Mouse (Mus musculus) olfactory bulb, adult 2 months (tissue): ENCODE data around the gene Nhlh1. TPM values are rescaled to one million over a fixed set of nuclear protein-coding genes. Genes with fewer than 3 reads are reported as not detected.

Experiments
- H3K27ac ChIP-seq: fragments of 200-500 bp; 2 replicates; pipeline ENCODE4 v1.5.1; 2012; ENCODE audit warnings: low read depth, low read length; ENCODE audit not compliant: insufficient read depth
- H3K4me1 ChIP-seq: fragments of 200-500 bp; 2 replicates; pipeline ENCODE4 v1.6.1; 2012; ENCODE audit warnings: low read length; ENCODE audit not compliant: control insufficient read depth, insufficient read depth
- H3K4me3 ChIP-seq: fragments of 200-500 bp; 2 replicates; pipeline ENCODE4 v1.5.1; 2012; ENCODE audit warnings: mild to moderate bottlenecking, low read depth, low read length, moderate library complexity; ENCODE audit not compliant: insufficient read depth
- CTCF ChIP-seq: fragments of 200-500 bp; IDR thresholded peaks from 2 replicates; pipeline ENCODE4 v1.5.1; 2012; ENCODE audit warnings: low read depth, mild to moderate bottlenecking, low read length, moderate library complexity; ENCODE audit not compliant: insufficient read depth
- POLR2A ChIP-seq: fragments of 200-500 bp; IDR thresholded peaks from 2 replicates; pipeline ENCODE4 v1.6.1; 2012; ENCODE audit warnings: mild to moderate bottlenecking, low read depth, low read length, moderate library complexity; ENCODE audit not compliant: insufficient read depth
- WGBS: fragments of 180-500 bp; shearing (Covaris S2); methylation state at CpG from one replicate; pipeline ENCODE4 v1.1.7; 2018; 5-methylcytosine and 5-hydroxymethylcytosine counted together
- polyA plus RNA-seq: library from polyadenylated mRNA; stranded (reverse); fragments of >200 nt; gene quantifications from 2 replicates; pipeline ENCODE4 v1.2.4, GENCODE M21; 2012; ENCODE audit warnings: low replicate concordance; ENCODE audit not compliant: missing spikeins, insufficient read depth, insufficient read length

Gene Nhlh1
- polyA plus RNA-seq, 1 experiment: not detected

DNA sequence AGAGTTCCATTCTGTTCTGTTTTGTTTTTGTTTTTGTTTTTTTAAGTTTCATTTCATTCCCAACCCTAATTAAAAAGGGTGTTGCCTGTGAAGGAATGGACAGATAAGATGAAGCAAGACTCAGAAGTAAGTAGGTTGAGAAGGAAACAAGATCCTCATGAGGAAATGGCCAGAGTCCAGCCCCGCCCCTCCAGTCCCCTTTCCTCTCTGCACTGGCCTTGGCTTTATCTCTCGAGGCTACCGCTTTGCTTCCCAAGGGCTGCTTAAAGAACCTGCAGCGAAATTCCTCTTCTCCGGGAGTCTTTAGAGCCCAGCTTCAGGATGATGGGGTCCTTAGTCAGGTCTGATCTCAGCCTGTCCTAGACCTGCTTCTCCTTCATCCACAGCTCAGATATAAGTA lies 20.6 kb upstream of the Nhlh1 start:
- 79% methylated on average over 5 of the region's 5 CpGs for WGBS
- TF ChIP-seq CTCF (no peak), POLR2A (no peak)
- Histone ChIP-seq H3K4me3 (no peak overlapping the region), H3K27ac (no peak overlapping the region), H3K4me1 (no peaks in the 10 kb centered on the region)

- H3K4me3 ChIP-seq: no peak overlapping the region
These were observed 15.2 kb upstream of the Nhlh1 start for GRCm38 (mm10) chr1:172072604-172073003.

DNA sequence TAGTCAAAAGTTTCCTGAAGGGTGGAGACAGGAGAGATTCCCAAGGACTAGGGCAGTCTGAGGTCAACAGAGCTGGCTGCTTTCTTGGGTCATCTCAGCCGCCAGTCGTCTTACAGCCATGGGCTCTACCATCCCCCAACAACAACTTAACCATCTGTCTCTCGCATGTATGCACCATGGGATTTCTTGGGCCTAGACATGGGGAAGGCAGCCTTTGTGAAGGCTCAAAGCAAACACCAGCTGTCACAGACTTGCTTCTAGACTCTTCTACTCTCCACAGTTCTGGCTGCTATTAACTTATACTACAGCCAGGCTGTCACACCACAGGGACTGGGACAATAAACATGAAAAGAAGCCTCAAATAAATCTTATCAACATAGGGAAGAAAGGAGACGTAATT lies 14.2 kb upstream of the Nhlh1 start:
- no peak overlapping the region for H3K27ac ChIP-seq
- TF ChIP-seq POLR2A (no peak), CTCF (no peak)
- 86% methylated on average over 4 of the region's 4 CpGs for WGBS
- H3K4me3 ChIP-seq: no peak overlapping the region
- H3K4me1 ChIP-seq: no peaks in the 10 kb centered on the region

More at GRCm38 (mm10) chr1:172072604-172073003, 15.2 kb upstream of the Nhlh1 start:
- no peak overlapping the region for H3K27ac ChIP-seq
- TF ChIP-seq POLR2A (no peak), CTCF (no peak)
- H3K4me1 ChIP-seq: no peaks in the 10 kb centered on the region
- 94% methylated on average over 7 of the region's 7 CpGs for WGBS

- TF ChIP-seq POLR2A: no peak
- TF ChIP-seq CTCF: no peak
- no peak overlapping the region for H3K4me3 ChIP-seq
- WGBS: 87% methylated on average over 6 of the region's 6 CpGs
- no peak overlapping the region for H3K27ac ChIP-seq
- H3K4me1 ChIP-seq: no peaks in the 10 kb centered on the region
These were observed 12.9 kb upstream of the Nhlh1 start for GRCm38 (mm10) chr1:172070227-172070626.

DNA sequence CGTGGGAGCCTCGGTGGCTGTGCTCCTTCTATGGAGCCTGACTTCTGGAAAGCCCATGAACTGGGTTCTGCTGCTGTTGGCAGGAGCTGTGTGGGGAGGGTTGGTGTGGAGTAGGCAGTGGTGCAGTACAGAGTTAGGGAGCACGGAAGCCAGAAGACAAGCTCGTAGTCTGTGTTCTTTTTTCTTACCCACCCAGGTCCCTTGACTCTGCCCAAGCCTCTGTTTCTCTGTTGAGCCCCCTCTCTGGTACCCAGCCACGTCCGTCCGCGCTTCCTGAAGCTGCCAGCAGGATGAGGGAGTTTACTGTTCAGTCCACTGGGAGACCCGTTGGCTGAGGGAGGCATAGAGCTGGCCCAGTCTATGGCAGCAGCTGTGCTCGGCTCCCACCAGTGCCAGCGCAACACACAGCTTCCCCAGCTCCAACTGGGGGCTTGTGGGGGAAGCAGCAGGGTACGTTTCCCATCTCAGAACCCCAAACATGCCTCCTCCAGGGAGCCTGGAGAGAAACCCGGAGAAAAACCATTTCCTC lies 7.3 kb upstream of the Nhlh1 start:
- no peak overlapping the region for H3K27ac ChIP-seq
- TF ChIP-seq POLR2A (no peak), CTCF (no peak)
- WGBS: 60% methylated on average over 13 of the region's 13 CpGs

DNA sequence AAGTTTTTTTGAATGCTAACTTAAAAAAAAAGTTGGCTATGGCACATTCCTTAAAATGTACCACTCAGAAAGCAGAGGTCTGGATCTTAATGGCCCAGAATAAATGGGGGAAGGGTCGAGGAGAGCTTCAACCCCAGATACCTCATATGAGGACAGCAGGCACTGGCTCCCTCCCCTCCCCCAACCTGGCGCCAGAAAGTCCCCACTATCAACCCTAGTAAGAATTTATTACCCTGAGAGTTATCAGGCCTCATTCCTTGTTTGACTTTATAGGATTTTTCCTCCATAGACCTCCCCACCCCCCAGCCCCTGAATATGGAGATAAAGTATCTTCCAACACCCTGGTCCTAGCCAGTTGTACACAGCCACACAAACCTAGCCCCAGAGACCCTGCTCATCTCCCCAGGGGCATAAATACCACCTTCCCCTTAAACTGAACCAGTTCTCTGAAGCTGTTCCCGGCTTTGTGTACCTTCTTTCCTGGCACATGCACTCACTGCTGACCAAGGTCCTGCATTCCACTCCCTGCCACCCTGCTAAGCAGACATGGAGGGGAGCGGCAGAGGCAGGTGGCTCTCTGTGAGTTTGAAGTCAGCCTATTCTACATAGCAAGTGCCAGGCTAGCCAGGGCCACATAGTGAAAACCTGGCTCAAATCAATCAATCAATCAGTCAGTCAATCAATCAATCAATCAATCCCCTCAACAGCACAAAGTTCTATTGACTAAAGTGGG lies 6.1 kb upstream of the Nhlh1 start:
- no peak overlapping the region for H3K4me3 ChIP-seq
- no peaks in the 10 kb centered on the region; the same call in 1 of the 2 replicates for H3K4me1 ChIP-seq
- 65% methylated on average over 4 of the region's 4 CpGs for WGBS
- no peak for TF ChIP-seq CTCF
- no peak for TF ChIP-seq POLR2A
- no peak overlapping the region for H3K27ac ChIP-seq

More for the DNA sequence above, 7.3 kb upstream of the Nhlh1 start:
- no peak overlapping the region for H3K4me3 ChIP-seq
- H3K4me1 ChIP-seq: no peaks in the 10 kb centered on the region

- H3K27ac ChIP-seq: no peak overlapping the region
- WGBS: 89% methylated on average over 2 of the region's 2 CpGs
- H3K4me3 ChIP-seq: no peak overlapping the region
- H3K4me1 ChIP-seq: no peaks in the 10 kb centered on the region; the same call in 1 of the 2 replicates
- TF ChIP-seq POLR2A: no peak
- no peak for TF ChIP-seq CTCF
These were observed 4.7 kb upstream of the Nhlh1 start for GRCm38 (mm10) chr1:172062101-172062500.

DNA sequence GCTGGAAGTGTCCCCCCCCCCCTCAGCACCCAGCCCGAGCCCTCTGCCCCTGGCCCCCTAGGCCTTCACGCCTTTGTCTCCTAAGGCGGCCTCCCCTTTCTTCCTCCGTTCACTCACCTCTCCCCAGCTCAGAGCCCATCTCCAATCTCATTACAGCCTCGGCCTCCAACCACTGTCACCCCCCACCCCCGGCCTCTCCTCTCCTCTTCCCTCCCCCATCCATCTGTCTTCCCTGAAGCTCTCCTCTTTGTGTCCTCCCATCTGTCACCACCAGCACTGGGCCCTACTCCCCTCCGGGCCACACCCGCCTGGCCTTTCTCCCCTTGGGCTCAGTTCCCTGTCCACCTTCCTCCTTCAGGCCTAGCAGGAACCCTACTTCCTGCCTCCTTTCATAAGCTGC lies 3.8 kb upstream of the Nhlh1 start:
- no peak overlapping the region for H3K4me3 ChIP-seq
- no peaks in the 10 kb centered on the region; the same call in 1 of the 2 replicates for H3K4me1 ChIP-seq
- 61% methylated on average over 8 of the region's 8 CpGs for WGBS
- TF ChIP-seq POLR2A (no peak), CTCF (no peak)
- H3K27ac ChIP-seq: no peak overlapping the region

GRCm38 (mm10) chr1:172060659-172061058 lies 3.3 kb upstream of the Nhlh1 start:
- WGBS: 68% methylated on average over 4 of the region's 4 CpGs
- no peak for TF ChIP-seq POLR2A
- TF ChIP-seq CTCF: no peak
- Histone ChIP-seq H3K4me1 (no peaks in the 10 kb centered on the region; the same call in 1 of the 2 replicates), H3K27ac (no peak overlapping the region), H3K4me3 (no peak overlapping the region)

GRCm38 (mm10) chr1:172058874-172059273 lies 1.5 kb upstream of the Nhlh1 start:
- no peak overlapping the region for H3K4me3 ChIP-seq
- peaks cover 4% of the 10 kb centered on the region for H3K4me1 ChIP-seq
- H3K27ac ChIP-seq: no peak overlapping the region
- TF ChIP-seq CTCF (no peak), POLR2A (no peak)
- WGBS: 76% methylated on average over 7 of the region's 7 CpGs
